Mouse (Mus musculus) myocyte (in vitro differentiated cells): ENCODE measurements at regions not wholly inside any gene's neighbourhood (a gene's known extent, or its start where the extent isn't known, plus 50 kb on each side); places are given as distances from the start of the nearest gene placed in this dataset.

Experiments used
- CEBPB ChIP-seq: IDR thresholded peaks from 2 replicates; pipeline ENCODE4 v1.6.1; 2011; ENCODE audit warnings: mild to moderate bottlenecking, moderate library complexity; ENCODE audit not compliant: poor library complexity, insufficient read depth, severe bottlenecking
- E2F4 ChIP-seq: IDR thresholded peaks from one replicate; pipeline ENCODE4 v1.6.1; 2011; ENCODE audit warnings: mild to moderate bottlenecking, control low read depth, moderate library complexity; ENCODE audit not compliant: insufficient read depth
- MAX ChIP-seq: IDR thresholded peaks from one replicate; pipeline ENCODE4 v1.6.1; 2011; ENCODE audit warnings: low read depth, mild to moderate bottlenecking, control low read depth
- MYOD1 ChIP-seq, 3 experiments: IDR thresholded peaks; one replicate each; pipeline ENCODE4 v1.6.1; 2011; ENCODE audit warnings: control low read depth in 2 of 3, low read depth in 2 of 3, mild to moderate bottlenecking in 2 of 3, moderate library complexity in 1 of 3; ENCODE audit not compliant: insufficient read length in 2 of 3, control insufficient read depth in 1 of 3
- MYOG ChIP-seq, 3 experiments: IDR thresholded peaks; one replicate each; pipeline ENCODE4 v1.6.1; 2011; ENCODE audit warnings: control low read depth in 2 of 3, low read depth in 2 of 3, mild to moderate bottlenecking in 2 of 3; ENCODE audit not compliant: insufficient read length in 2 of 3, control insufficient read depth in 1 of 3, insufficient read depth in 1 of 3
- POLR2A ChIP-seq: IDR thresholded peaks from one replicate; pipeline ENCODE4 v1.6.1; 2011; ENCODE audit warnings: low read depth, mild to moderate bottlenecking, control low read depth, moderate library complexity; ENCODE audit not compliant: insufficient read length
- POLR2AphosphoS2 ChIP-seq: IDR thresholded peaks from one replicate; pipeline ENCODE4 v1.6.1; 2011; ENCODE audit warnings: low read depth, control low read depth; ENCODE audit not compliant: insufficient read length
- REST ChIP-seq: IDR thresholded peaks from one replicate; pipeline ENCODE4 v1.6.1; 2011; ENCODE audit warnings: mild to moderate bottlenecking, control low read depth, moderate library complexity; ENCODE audit not compliant: insufficient read depth, insufficient read length
- SRF ChIP-seq: IDR thresholded peaks from one replicate; pipeline ENCODE4 v1.6.1; 2011; ENCODE audit warnings: low read depth; ENCODE audit not compliant: control insufficient read depth, insufficient read length
- TCF12 ChIP-seq: IDR thresholded peaks from one replicate; pipeline ENCODE4 v1.6.1; 2011; ENCODE audit warnings: mild to moderate bottlenecking, control low read depth; ENCODE audit not compliant: poor library complexity, insufficient read depth, severe bottlenecking
- USF1 ChIP-seq: IDR thresholded peaks from one replicate; pipeline ENCODE4 v1.6.1; 2011; ENCODE audit warnings: low read depth, mild to moderate bottlenecking, control low read depth, moderate library complexity

DNA sequence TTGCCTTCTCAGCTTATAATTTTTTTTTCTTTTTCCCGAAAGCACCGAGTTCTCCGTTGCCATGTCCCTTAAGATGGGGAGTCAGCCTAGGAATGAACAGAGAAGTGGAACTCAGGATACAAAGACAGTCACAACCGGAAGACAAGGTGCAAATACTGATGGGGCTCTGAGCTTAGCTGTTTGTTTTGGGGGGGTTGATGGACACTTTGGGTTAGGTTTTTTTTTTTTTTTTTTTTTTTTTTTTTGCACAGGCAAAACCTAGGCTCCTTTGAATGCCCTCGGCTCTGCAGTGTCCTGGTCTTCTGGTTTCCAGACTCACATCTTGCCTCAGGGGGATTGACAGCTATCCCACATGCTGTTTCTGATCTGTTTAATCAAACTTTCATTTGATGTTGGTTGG, 218.0 kb downstream of the Pten start:
- TF ChIP-seq POLR2A (no peak), TCF12 (no peak), MAX (no peak), USF1 (no peak), MYOG (IDR thresholded peaks at IDR 0.05; ENCODE audit: control insufficient read depth in 1 of 3, insufficient read depth in 1 of 3, insufficient read length in 2 of 3, low read depth in 2 of 3) (no peak), E2F4 (no peak), CEBPB (no peak), POLR2AphosphoS2 (no peak), MYOD1 (IDR thresholded peaks at IDR 0.05; ENCODE audit: control insufficient read depth in 1 of 3, insufficient read length in 2 of 3, low read depth in 2 of 3) (no peak), SRF (no peak), REST (no peak)
